Mouse (Mus musculus): ENCODE data around the gene Ttc27. TPM values are rescaled to one million over a fixed set of nuclear protein-coding genes. Genes with fewer than 3 reads are reported as not detected.

Gene Ttc27
- polyA plus RNA-seq, 1 experiment from 2014 or later, result 5.9 TPM

GRCm38 (mm10) chr17:74780627-74781026 is 63.1 kb downstream of the Ttc27 start:
- Histone ChIP-seq H3K27ac (no peak overlapping the region), H3K79me2 (ENCODE audit: inconsistent target) (no peaks in the 10 kb centered on the region), H3K36me3 (ENCODE audit: inconsistent target) (no peaks in the 10 kb centered on the region), H3K4me3 (ENCODE audit: inconsistent target) (no peak overlapping the region)
- 97% methylated on average over 9 of the region's 9 CpGs for WGBS (ENCODE audit: missing documents)

DNA sequence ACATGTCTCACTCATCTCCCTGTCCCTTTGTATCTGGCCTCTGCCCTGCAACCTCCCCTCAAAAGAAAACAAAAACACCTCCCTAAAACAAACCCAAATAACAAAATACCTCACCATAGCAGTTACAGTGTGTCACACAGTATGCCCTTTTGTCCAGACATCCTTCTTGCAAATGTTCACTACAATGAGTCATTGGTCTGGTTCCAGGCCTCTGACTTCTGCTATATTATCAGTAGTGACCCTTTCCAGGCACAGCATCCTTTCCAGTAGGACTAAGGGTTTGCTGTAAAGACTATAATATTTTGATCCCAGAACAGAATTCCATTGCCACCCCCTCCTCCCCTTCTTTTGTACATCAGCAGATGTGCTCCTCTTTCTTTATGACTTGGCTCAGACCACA is 64.4 kb downstream of the Ttc27 start:
- no peak overlapping the region for H3K27ac ChIP-seq
- H3K79me2 ChIP-seq (ENCODE audit: inconsistent target), result no peaks in the 10 kb centered on the region
- H3K4me3 ChIP-seq (ENCODE audit: inconsistent target), result no peak overlapping the region
- no peaks in the 10 kb centered on the region for H3K36me3 ChIP-seq (ENCODE audit: inconsistent target)

DNA sequence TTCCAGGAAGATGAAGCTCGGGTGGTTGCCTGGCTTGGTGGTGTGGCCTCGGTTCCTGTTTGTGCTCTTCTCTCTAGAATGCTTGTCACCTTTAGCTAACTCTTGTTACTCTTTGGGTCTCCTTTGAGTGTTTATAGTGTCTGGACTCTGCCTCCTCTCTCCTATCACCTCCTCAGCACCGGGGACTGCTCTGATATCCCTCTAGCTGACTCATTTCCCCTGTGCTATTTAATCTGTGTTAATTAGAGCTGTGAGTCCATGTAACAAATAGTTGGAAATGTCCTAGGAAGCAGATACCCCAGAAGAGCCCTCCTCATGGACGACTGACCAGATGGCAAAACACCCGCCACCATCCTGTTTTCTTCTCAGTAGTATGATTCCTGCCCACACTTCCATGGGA is 68.1 kb downstream of the Ttc27 start:
- Histone ChIP-seq H3K79me2 (ENCODE audit: inconsistent target) (no peaks in the 10 kb centered on the region), H3K27ac (no peak overlapping the region), H3K4me3 (ENCODE audit: inconsistent target) (no peak overlapping the region), H3K36me3 (ENCODE audit: inconsistent target) (no peaks in the 10 kb centered on the region)
- WGBS (ENCODE audit: missing documents), result 92% methylated on average over 5 of the region's 5 CpGs

DNA sequence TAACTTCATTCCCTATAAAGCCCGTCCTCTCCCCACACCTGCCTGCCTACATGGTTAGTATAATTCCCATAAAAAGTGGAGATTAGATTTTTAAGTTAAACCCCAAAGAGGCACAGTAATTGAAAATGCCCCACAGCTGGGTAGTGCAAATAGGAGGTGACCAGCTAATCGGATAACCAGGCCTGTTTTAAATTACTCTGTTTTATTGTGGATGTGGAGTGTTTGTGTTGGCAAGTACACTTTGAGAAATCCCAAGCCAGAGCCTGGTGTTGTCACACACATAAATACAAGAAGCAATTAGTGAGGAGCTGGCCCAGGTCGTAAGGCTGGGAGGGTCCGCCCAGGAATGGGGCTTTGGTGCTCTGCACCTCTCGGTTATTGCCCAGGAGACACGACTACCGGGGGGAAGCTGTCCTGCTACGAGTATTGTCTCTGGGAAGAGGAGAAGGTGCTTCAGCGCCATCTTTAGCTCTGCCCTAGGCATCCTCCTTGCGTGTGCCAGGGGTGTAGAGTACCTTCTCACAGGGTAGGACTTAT is 68.7 kb downstream of the Ttc27 start:
- Histone ChIP-seq H3K36me3 (ENCODE audit: inconsistent target) (no peaks in the 10 kb centered on the region), H3K27ac (no peak overlapping the region), H3K79me2 (ENCODE audit: inconsistent target) (no peaks in the 10 kb centered on the region), H3K4me3 (ENCODE audit: inconsistent target) (no peak overlapping the region)
- 97% methylated on average over 9 of the region's 10 CpGs for WGBS (ENCODE audit: missing documents)

GRCm38 (mm10) chr17:74796023-74796699 is 78.6 kb downstream of the Ttc27 start:
- Histone ChIP-seq H3K27ac (no peak overlapping the region), H3K4me3 (ENCODE audit: inconsistent target) (no peak overlapping the region), H3K79me2 (ENCODE audit: inconsistent target) (no peaks in the 10 kb centered on the region), H3K36me3 (ENCODE audit: inconsistent target) (no peaks in the 10 kb centered on the region)
- 97% methylated on average over 14 of the region's 14 CpGs for WGBS (ENCODE audit: missing documents)

GRCm38 (mm10) chr17:74799865-74800264 is 82.3 kb downstream of the Ttc27 start:
- 98% methylated on average over 6 of the region's 6 CpGs for WGBS (ENCODE audit: missing documents)
- Histone ChIP-seq H3K36me3 (ENCODE audit: inconsistent target) (no peaks in the 10 kb centered on the region), H3K4me3 (ENCODE audit: inconsistent target) (no peak overlapping the region)

DNA sequence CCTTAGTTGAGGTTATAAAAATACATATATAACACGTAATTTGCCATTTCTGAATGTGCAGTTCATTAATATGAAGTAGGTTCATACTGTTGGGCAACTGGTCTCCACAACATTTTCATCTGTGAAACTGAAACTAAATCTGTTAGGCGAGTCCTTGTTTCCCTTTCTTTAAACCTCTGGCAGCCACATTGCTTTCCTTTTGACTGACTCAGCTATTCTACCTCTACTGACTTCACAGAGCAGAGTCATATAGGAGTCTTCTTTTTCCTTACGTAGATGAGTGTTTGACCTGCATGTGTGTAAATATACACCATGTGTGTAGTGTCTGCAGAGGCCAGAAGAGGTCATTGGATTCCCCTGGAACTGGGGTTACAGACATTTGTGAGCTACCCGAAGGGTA is 85.2 kb downstream of the Ttc27 start:
- 39% methylated on average over 4 of the region's 4 CpGs for WGBS (ENCODE audit: missing documents)
- Histone ChIP-seq H3K36me3 (ENCODE audit: inconsistent target) (no peaks in the 10 kb centered on the region), H3K27ac (peak overlapping the region; percentile 60)

More at GRCm38 (mm10) chr17:74799865-74800264, 82.3 kb downstream of the Ttc27 start:
- Histone ChIP-seq H3K27ac (no peak overlapping the region), H3K79me2 (ENCODE audit: inconsistent target) (no peaks in the 10 kb centered on the region)

GRCm38 (mm10) chr17:74803835-74804234 is 86.3 kb downstream of the Ttc27 start:
- Histone ChIP-seq H3K36me3 (ENCODE audit: inconsistent target) (no peaks in the 10 kb centered on the region), H3K27ac (peak overlapping the region; percentile 60)
- 43% methylated on average over 2 of the region's 2 CpGs for WGBS (ENCODE audit: missing documents)

More for the DNA sequence above, 85.2 kb downstream of the Ttc27 start:
- H3K4me3 ChIP-seq (ENCODE audit: inconsistent target), result no peak overlapping the region
- H3K79me2 ChIP-seq (ENCODE audit: inconsistent target), result peaks cover 6% of the 10 kb centered on the region; the same call in 1 of the 2 replicates

GRCm38 (mm10) chr17:74804321-74804930 is 86.9 kb downstream of the Ttc27 start:
- peak overlapping the region; percentile 60 for H3K27ac ChIP-seq
- no peak overlapping the region for H3K4me3 ChIP-seq (ENCODE audit: inconsistent target)
- 91% methylated on average over 9 of the region's 9 CpGs for WGBS (ENCODE audit: missing documents)
- H3K36me3 ChIP-seq (ENCODE audit: inconsistent target), result no peaks in the 10 kb centered on the region
- H3K79me2 ChIP-seq (ENCODE audit: inconsistent target), result peaks cover 6% of the 10 kb centered on the region; the same call in 1 of the 2 replicates

More at GRCm38 (mm10) chr17:74803835-74804234, 86.3 kb downstream of the Ttc27 start:
- Histone ChIP-seq H3K79me2 (ENCODE audit: inconsistent target) (peaks cover 6% of the 10 kb centered on the region; the same call in 1 of the 2 replicates), H3K4me3 (ENCODE audit: inconsistent target) (no peak overlapping the region)

DNA sequence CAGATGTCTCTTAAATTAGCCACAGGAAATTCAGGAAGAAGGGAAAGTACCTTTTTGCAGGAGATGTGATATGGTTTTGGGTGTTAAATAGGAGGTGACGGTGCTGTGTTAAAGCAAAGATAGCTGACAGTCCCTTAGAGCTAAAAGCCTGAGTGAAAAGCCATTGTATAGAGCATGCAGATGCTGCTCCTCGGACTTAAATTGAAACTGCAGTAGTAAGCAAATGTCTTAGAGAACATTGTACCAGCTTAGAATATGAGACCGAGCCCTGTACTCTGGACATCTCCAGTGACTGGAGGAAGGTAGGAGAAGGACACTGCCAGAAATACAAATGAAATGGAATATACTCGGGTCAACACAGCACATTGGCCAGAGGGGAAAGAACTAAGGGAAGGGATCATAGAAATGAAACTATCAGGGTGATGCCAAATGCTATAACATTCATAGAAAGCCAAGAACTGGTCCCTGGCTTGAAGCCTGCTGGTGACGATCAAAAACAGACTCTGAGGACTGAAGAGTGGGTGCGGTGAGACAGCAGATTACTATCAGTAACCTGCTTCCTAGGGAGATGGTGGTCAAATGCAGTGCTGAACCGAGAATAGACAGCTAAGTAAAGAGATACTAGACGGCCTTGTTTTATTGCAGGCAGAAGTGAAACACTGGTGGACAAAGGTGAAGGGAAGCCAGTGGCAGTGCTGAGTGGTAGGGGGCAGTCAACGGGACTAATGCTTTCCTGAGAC is 90.1 kb downstream of the Ttc27 start:
- Histone ChIP-seq H3K79me2 (ENCODE audit: inconsistent target) (peaks cover 27% of the 10 kb centered on the region; the same call in 1 of the 2 replicates), H3K36me3 (ENCODE audit: inconsistent target) (no peaks in the 10 kb centered on the region), H3K4me3 (ENCODE audit: inconsistent target) (no peak overlapping the region), H3K27ac (peak overlapping the region; percentile 17)
- 35% methylated on average over 9 of the region's 9 CpGs for WGBS (ENCODE audit: missing documents)

DNA sequence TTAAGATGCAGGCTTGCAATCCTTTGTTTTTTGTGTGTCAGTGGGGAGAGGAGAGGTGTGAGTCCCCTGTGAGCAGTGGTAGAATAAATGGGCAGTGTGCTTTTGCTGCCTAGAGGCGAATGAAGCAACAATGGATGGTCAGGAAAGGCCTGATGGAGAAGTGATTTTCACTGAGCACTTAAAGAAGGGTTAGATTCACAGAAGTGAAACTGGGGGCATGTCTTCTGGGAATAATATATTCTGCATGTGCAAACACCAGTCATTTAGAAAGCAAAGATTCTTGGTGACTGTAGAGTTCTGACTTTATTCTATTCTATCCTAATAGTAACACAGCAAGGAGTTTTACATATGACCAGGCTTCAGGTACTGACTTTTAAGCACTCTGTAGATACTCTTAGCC is 90.8 kb downstream of the Ttc27 start:
- Histone ChIP-seq H3K36me3 (ENCODE audit: inconsistent target) (no peaks in the 10 kb centered on the region), H3K79me2 (ENCODE audit: inconsistent target) (peaks cover 34% of the 10 kb centered on the region; the same call in 1 of the 2 replicates), H3K27ac (peak overlapping the region; percentile 17), H3K4me3 (ENCODE audit: inconsistent target) (no peak overlapping the region)
- WGBS (ENCODE audit: missing documents), result 20% methylated on average over 1 of the region's 1 CpGs

- Histone ChIP-seq H3K27ac (peak overlapping the region; percentile 17; the same call in 1 of the 2 replicates), H3K79me2 (ENCODE audit: inconsistent target) (peaks cover 39% of the 10 kb centered on the region; the same call in 1 of the 2 replicates), H3K36me3 (ENCODE audit: inconsistent target) (no peaks in the 10 kb centered on the region), H3K4me3 (ENCODE audit: inconsistent target) (no peak overlapping the region)
- 97% methylated on average over 4 of the region's 4 CpGs for WGBS (ENCODE audit: missing documents)
Observed at GRCm38 (mm10) chr17:74808901-74809300, 91.4 kb downstream of the Ttc27 start.

- no peak overlapping the region for H3K27ac ChIP-seq
- H3K79me2 ChIP-seq (ENCODE audit: inconsistent target), result peaks cover 58% of the 10 kb centered on the region; the same call in 1 of the 2 replicates
- 82% methylated on average over 3 of the region's 3 CpGs for WGBS (ENCODE audit: missing documents)
Observed at GRCm38 (mm10) chr17:74810892-74811625, 93.5 kb downstream of the Ttc27 start.

DNA sequence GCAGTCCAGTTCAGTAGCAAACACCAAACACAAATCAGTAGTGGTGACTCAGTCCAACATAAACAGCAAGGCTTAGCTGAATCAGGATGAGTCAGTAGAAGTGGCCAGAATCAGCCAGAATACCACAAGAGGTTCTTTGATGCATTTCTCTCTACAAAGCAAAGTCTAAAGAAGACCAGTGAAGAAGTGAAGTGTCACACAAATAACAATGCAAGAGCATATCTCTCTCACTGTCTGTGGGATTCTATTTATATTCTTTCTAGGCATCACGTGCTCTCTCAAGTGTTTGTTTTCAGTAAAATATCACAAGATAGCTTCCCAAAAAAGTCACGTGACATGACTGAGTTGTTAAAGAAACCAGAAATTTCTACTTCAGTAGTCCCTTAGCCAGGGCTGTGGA is 102.2 kb downstream of the Ttc27 start:
- WGBS (ENCODE audit: missing documents), result 54% methylated on average over 2 of the region's 2 CpGs
- peak overlapping the region; percentile 89 for H3K27ac ChIP-seq

More at GRCm38 (mm10) chr17:74810892-74811625, 93.5 kb downstream of the Ttc27 start:
- no peaks in the 10 kb centered on the region for H3K36me3 ChIP-seq (ENCODE audit: inconsistent target)
- no peak overlapping the region for H3K4me3 ChIP-seq (ENCODE audit: inconsistent target)

More for the DNA sequence above, 102.2 kb downstream of the Ttc27 start:
- peak overlapping the region; percentile 5; the same call in 1 of the 2 replicates for H3K4me3 ChIP-seq (ENCODE audit: inconsistent target)
- peaks cover 40% of the 10 kb centered on the region; the same call in 1 of the 2 replicates for H3K79me2 ChIP-seq (ENCODE audit: inconsistent target)
- H3K36me3 ChIP-seq (ENCODE audit: inconsistent target), result no peaks in the 10 kb centered on the region

Measured in macrophage (primary cell).